Mouse (Mus musculus) stomach, embryonic 15.5 days (tissue): Measurements from ENCODE around the gene Medag. TPM values are rescaled to one million over a fixed set of nuclear protein-coding genes. Genes with fewer than 3 reads are reported as not detected.

Experiments
- ATAC-seq: fragments of 200-750 bp; cut with Nextera tagmentation; 2 replicates; pipeline ENCODE4 v1.8.0; 2017; ENCODE audit warnings: low read depth, moderate number of reproducible peaks, moderate TSS enrichment; ENCODE audit not compliant: insufficient read depth, low FRiP score
- H3K27ac ChIP-seq: fragments of 300-500 bp; sonication (generic); 2 replicates; pipeline ENCODE4 v1.5.1; 2015; ENCODE audit warnings: mild to moderate bottlenecking, inconsistent platforms
- H3K27me3 ChIP-seq: fragments of 300-500 bp; sonication (generic); replicated peaks from 2 replicates; pipeline ENCODE4 v1.6.1; 2015; ENCODE audit warnings: inconsistent platforms
- H3K36me3 ChIP-seq: fragments of 300-500 bp; sonication (generic); 2 replicates; pipeline ENCODE4 v1.6.1; 2015; ENCODE audit warnings: inconsistent platforms
- H3K4me1 ChIP-seq: fragments of 300-500 bp; sonication (generic); 2 replicates; pipeline ENCODE4 v1.6.1; 2015; ENCODE audit warnings: inconsistent platforms
- H3K4me2 ChIP-seq: fragments of 300-500 bp; sonication (generic); 2 replicates; pipeline ENCODE4 v1.6.1; 2015; ENCODE audit warnings: mild to moderate bottlenecking, inconsistent platforms
- H3K4me3 ChIP-seq: fragments of 300-500 bp; sonication (generic); replicated peaks from 2 replicates; pipeline ENCODE4 v1.5.1; 2015; ENCODE audit warnings: inconsistent platforms
- H3K9ac ChIP-seq: fragments of 300-500 bp; sonication (generic); 2 replicates; pipeline ENCODE4 v1.6.1; 2015; ENCODE audit warnings: inconsistent platforms
- H3K9me3 ChIP-seq: fragments of 300-500 bp; sonication (generic); 2 replicates; pipeline ENCODE4 v1.6.1; 2016; ENCODE audit warnings: inconsistent platforms
- WGBS: fragments of 180-500 bp; shearing (Covaris S2); methylation state at CpG from one replicate; pipeline ENCODE4 v1.1.7; 2015; 5-methylcytosine and 5-hydroxymethylcytosine counted together
- polyA plus RNA-seq: library from polyadenylated mRNA; unstranded; fragments of >200 nt; fragmentation: Nextera tagmentation; extraction: Ambion mirVana; gene quantifications from 2 replicates; pipeline ENCODE4 v1.2.1, GENCODE M21; 2015

Medag gene
- polyA plus RNA-seq, 1 experiment from 2014 or later = 2.8 TPM

DNA sequence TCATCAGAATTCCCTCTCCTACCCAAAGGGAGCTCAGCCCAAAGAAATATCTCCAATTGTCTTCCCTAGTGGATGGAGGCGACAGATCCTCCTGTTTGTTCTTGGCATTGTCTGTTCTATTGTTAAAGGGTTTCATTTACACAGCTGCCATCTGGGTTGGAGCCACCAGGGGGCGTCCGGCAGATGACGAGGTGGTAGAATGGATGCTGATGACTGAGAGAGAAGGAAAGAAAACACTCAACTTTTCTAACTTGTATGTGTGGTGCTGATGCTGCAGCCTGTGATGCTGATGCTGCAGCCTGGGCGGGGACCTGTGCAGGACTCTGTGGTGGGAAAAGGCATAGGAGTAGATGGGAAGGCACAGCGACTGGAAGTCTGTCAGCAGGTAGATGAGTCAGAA, 42.7 kb downstream of the Medag start:
- Histone ChIP-seq H3K27me3 (no peaks in the 10 kb centered on the region), H3K9me3 (no peaks in the 10 kb centered on the region), H3K4me3 (no peak overlapping the region), H3K9ac (no peak overlapping the region), H3K4me1 (no peaks in the 10 kb centered on the region), H3K36me3 (no peaks in the 10 kb centered on the region), H3K27ac (no peak overlapping the region), H3K4me2 (no peak overlapping the region)
- no peak for ATAC-seq
- WGBS = 30% methylated on average over 6 of the region's 6 CpGs

DNA sequence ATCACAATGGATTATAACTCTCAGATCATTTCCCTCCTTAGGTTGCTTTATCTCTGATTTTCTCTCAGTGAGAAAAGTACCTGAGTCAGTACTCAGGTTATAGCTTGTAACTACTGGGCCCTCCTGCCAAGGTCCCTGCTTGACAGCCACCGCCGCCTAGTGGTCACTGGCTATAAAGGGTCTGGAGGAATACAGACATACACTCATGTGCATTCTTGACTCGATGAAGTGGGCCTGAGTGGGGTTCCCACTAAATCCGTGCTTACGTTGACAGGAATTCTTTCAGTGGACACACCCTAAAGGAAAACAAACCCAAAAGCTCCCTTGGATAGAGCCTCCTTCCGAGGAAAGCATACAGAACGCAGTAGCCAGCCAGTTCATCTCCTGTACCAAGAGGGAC, 45.0 kb downstream of the Medag start:
- no peaks in the 10 kb centered on the region for H3K4me1 ChIP-seq
- no peaks in the 10 kb centered on the region for H3K36me3 ChIP-seq
- H3K4me3 ChIP-seq = no peak overlapping the region
- 79% methylated on average over 7 of the region's 7 CpGs for WGBS
- H3K27ac ChIP-seq = no peak overlapping the region
- H3K9me3 ChIP-seq = no peaks in the 10 kb centered on the region
- no peak overlapping the region for H3K9ac ChIP-seq
- ATAC-seq = no peak
- H3K4me2 ChIP-seq = no peak overlapping the region
- no peaks in the 10 kb centered on the region for H3K27me3 ChIP-seq

DNA sequence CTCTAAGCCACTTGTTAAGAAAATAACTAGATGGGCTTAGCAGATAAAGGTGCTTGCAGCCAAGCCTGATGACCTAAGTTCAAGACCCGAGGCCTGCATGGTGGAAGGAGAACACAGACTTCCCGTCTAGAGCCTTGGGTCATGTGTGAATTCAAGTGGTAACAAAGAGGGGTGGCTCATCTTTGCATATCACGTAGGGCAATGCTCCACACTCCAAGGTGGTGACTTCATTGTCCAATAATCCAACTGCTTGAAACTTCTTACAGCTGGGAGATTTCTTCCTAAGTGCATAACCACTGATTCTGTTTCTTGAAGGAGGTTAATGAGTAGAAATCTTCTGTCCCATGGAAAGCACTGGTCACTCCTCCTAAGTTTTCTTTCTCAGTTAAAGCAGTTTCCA, 50.5 kb downstream of the Medag start:
- no peak for ATAC-seq
- H3K27me3 ChIP-seq = no peaks in the 10 kb centered on the region
- no peaks in the 10 kb centered on the region for H3K9me3 ChIP-seq
- WGBS = 64% methylated on average over 3 of the region's 3 CpGs
- no peaks in the 10 kb centered on the region for H3K36me3 ChIP-seq
- H3K9ac ChIP-seq = no peak overlapping the region
- no peak overlapping the region for H3K4me2 ChIP-seq
- no peak overlapping the region for H3K27ac ChIP-seq
- no peak overlapping the region for H3K4me3 ChIP-seq
- no peaks in the 10 kb centered on the region for H3K4me1 ChIP-seq

DNA sequence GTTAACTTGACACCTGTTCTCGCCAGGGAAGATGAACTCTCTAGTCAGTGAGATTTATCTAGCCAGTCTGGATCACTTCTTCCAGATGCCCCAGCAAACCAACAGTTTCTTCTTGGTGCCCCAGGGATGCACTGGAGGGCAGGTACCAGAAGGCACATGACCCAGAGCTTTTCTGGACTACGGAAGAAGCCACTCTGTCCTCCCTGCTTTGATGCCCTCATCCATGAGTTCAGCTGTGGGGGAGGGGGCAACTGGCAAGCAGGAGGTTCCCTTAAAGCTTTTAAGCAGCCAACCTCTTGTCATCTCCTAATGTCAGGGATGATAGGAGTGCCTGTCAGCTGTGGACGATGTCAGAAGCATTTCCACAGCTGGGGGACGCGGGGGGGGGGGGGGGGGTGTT, 53.8 kb downstream of the Medag start:
- Histone ChIP-seq H3K4me1 (no peaks in the 10 kb centered on the region), H3K4me3 (no peak overlapping the region), H3K9me3 (no peaks in the 10 kb centered on the region), H3K4me2 (no peak overlapping the region), H3K9ac (no peak overlapping the region), H3K36me3 (no peaks in the 10 kb centered on the region), H3K27me3 (no peaks in the 10 kb centered on the region), H3K27ac (no peak overlapping the region)
- no peak for ATAC-seq
- 44% methylated on average over 4 of the region's 5 CpGs for WGBS

DNA sequence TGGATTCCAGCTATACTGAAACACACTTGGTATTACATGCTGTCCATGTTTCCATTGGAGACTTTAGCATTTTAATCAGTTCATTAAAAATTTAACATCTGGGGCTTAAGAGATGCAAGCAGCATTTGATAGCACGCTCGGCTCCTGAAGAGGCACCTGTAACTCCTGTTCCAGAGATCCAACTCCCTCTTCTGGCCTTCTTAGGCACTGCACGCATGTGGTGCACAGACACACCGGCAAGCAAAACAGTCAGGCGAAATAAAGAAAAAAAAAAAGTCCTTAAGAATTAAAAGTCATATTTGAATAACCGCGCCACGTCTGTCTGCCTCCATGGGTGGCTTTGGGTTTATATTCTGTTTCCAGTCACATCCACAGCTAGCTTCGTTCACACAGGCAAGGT, 62.6 kb downstream of the Medag start:
- Histone ChIP-seq H3K36me3 (no peaks in the 10 kb centered on the region), H3K4me2 (no peak overlapping the region), H3K27me3 (no peaks in the 10 kb centered on the region), H3K4me1 (no peaks in the 10 kb centered on the region), H3K4me3 (no peak overlapping the region), H3K27ac (no peak overlapping the region), H3K9me3 (no peaks in the 10 kb centered on the region), H3K9ac (no peak overlapping the region)
- ATAC-seq = no peak
- 95% methylated on average over 9 of the region's 9 CpGs for WGBS

DNA sequence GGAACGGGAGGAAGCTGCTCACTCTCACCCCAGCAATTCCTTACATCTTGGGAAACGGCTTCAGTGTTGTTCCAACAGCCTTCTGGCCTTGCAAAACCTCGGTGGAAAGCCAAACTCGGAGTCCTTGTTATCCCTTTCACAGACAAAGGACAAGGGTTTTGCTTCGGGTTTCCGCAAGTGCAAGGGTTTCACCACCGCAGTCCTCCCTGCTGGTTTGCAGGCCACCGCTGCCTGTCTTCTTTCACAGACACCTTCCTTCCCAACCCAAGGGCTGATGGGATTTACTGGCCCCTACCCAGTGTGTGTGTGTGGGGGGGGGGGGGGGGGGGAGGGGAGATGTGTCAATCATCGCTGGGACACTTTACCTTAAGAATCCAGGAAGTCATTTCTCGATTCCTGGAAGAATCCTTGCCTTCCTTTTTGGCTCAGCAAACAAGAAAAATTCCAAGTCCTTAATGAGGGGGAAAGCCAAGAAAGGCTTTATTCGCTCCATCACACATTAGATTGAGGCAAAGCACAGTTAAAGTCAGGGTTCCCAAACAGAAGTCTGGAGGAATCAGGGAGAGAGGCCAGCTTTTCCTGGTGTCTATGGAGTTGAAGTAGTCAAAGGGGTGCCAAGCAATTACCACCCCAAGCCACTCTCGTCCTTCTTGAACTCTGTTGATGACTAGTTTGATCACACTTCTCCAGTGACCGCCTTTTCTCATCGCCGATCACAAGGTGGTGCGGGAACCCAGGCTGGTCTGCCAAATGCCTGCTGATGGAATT, 63.3 kb downstream of the Medag start:
- WGBS = 88% methylated on average over 16 of the region's 16 CpGs
- Histone ChIP-seq H3K36me3 (no peaks in the 10 kb centered on the region), H3K4me3 (no peak overlapping the region), H3K9ac (no peak overlapping the region), H3K27ac (no peak overlapping the region), H3K4me2 (no peak overlapping the region), H3K4me1 (no peaks in the 10 kb centered on the region), H3K9me3 (no peaks in the 10 kb centered on the region), H3K27me3 (no peaks in the 10 kb centered on the region)
- no peak for ATAC-seq

Other genes with a start within 250 kb of the Medag start
- gene Uspl1, start 227.4 kb upstream of the Medag start, polyA plus RNA-seq = 32.0 and 37.0 TPM in 2 replicates
- 1,196 and 1,237 TPM in 2 replicates for gene Hmgb1, start 227.3 kb upstream of the Medag start, polyA plus RNA-seq
- gene Alox5ap, start 147.0 kb upstream of the Medag start, polyA plus RNA-seq = 26.1 and 32.2 TPM in 2 replicates
- 0.27 and 0.41 TPM in 2 replicates for gene Tex26, start 27.9 kb downstream of the Medag start, polyA plus RNA-seq
- 0.13 and 0.17 TPM in 2 replicates for gene Wdr95, start 116.9 kb downstream of the Medag start, polyA plus RNA-seq
- 52.2 and 54.1 TPM in 2 replicates for gene Hsph1, start 224.6 kb downstream of the Medag start, polyA plus RNA-seq